In genomic region chr1:73933146-73933490, GRCm38 (mm10) we compare ENCODE assay signal across 12 mouse cellular contexts.
A peak's percentile ranks its signal among the peaks of the same experiment; 100 is the strongest.
DNase-seq lines count a peak whose midpoint lies in the region; ATAC-seq and TF ChIP-seq lines count a peak whose summit lies in the region.
"Had no signal": no experiment of that assay in that cellular context is flagged by ENCODE, and none has a peak within 500 bp of the region (broad histone marks: within the 10 kb centered on the region; RNA-seq: fewer than 3 reads in every experiment).

No protein-coding gene starts in this region.

- H3K4me3 ChIP-seq in heart, adult 2 months = no peak overlapping the region
- H3K4me3 ChIP-seq in kidney, adult 2 months (ENCODE audit: insufficient read depth, low read depth, low read length) = no peak overlapping the region
- H3K4me3 ChIP-seq in lung, embryonic 16.5 days (ENCODE audit: low read length) = no peak overlapping the region
- no peak overlapping the region for H3K4me3 ChIP-seq in forebrain, embryonic 16.5 days (replicated peaks; ENCODE audit: low read length)
- H3K4me3 ChIP-seq: liver, embryonic 13.5 days had no signal

- WGBS in heart, adult 2 months = 41% methylated on average over 5 of the region's 5 CpGs
- 43% methylated on average over 5 of the region's 5 CpGs for WGBS in kidney, adult 2 months
- 40% methylated on average over 5 of the region's 5 CpGs for WGBS in lung, embryonic 16.5 days
- 74% methylated on average over 5 of the region's 5 CpGs for WGBS in forebrain, embryonic 16.5 days

- peak overlapping the region; percentile 44 for H3K9ac ChIP-seq in heart, adult 2 months (ENCODE audit: low read depth, low read length)
- H3K9ac ChIP-seq in lung, embryonic 16.5 days (ENCODE audit: low read length) = no peak overlapping the region
- H3K9ac ChIP-seq in forebrain, embryonic 16.5 days (replicated peaks; ENCODE audit: low read depth, low read length) = no peak overlapping the region
- H3K9ac ChIP-seq: liver, embryonic 13.5 days had no signal

- no peak for DNase-seq in heart, adult 2 months
- DNase-seq in heart, adult 18-20 months = no peak
- DNase-seq in kidney, adult 2 months = no peak
- DNase-seq in kidney, adult 18-20 months = no peak
- DNase-seq in lung, postnatal 14 days = no peak
- peak; percentile 57 to 65 for DNase-seq in right cerebral cortex, postnatal 36 days (ENCODE audit: low spot score in 2 of 2)
- DNase-seq: cerebellum, postnatal 25 days; layer of hippocampus, adult 9-11 months; liver, embryonic 13.5 days; thymus, postnatal 4 days had no signal

- ATAC-seq in lung, embryonic 16.5 days (ENCODE audit: low read depth) = no peak; the same call in 1 of the 2 replicates
- no peak for ATAC-seq in forebrain, embryonic 16.5 days

- peaks cover 64% of the 10 kb centered on the region for H3K36me3 ChIP-seq in heart, adult 2 months (ENCODE audit: control insufficient read depth, insufficient read depth, low read length)
- peaks cover 8% of the 10 kb centered on the region; the same call in 1 of the 2 replicates for H3K36me3 ChIP-seq in kidney, adult 2 months (ENCODE audit: control insufficient read depth, insufficient read depth, low read length)
- peaks cover 7% of the 10 kb centered on the region for H3K36me3 ChIP-seq in lung, embryonic 16.5 days (ENCODE audit: control insufficient read depth, insufficient read depth, low read length)
- no peaks in the 10 kb centered on the region for H3K36me3 ChIP-seq in forebrain, embryonic 16.5 days (ENCODE audit: control insufficient read depth, insufficient read depth)

- H3K79me2 ChIP-seq in heart, adult 2 months (replicated peaks; ENCODE audit: control insufficient read depth, insufficient read depth, low read length) = no peaks in the 10 kb centered on the region; the same call in 1 of the 2 replicates

- H3K4me2 ChIP-seq in lung, embryonic 16.5 days (ENCODE audit: low read depth, low read length) = no peak overlapping the region
- no peak overlapping the region for H3K4me2 ChIP-seq in forebrain, embryonic 16.5 days (ENCODE audit: low read length)
- H3K4me2 ChIP-seq: liver, embryonic 13.5 days had no signal

- peaks cover 50% of the 10 kb centered on the region for H3K4me1 ChIP-seq in heart, adult 2 months (ENCODE audit: control insufficient read depth, insufficient read depth, low read length)
- H3K4me1 ChIP-seq in kidney, adult 2 months (ENCODE audit: control insufficient read depth, insufficient read depth, low read length) = peaks cover 73% of the 10 kb centered on the region
- peaks cover 61% of the 10 kb centered on the region for H3K4me1 ChIP-seq in lung, embryonic 16.5 days (replicated peaks; ENCODE audit: control insufficient read depth, insufficient read depth, low read length)
- H3K4me1 ChIP-seq in forebrain, embryonic 16.5 days (replicated peaks; ENCODE audit: control insufficient read depth, insufficient read depth, low read length) = no peaks in the 10 kb centered on the region; the same call in 1 of the 2 replicates

- H3K27ac ChIP-seq in heart, adult 2 months = peak overlapping the region; percentile 79
- H3K27ac ChIP-seq in kidney, adult 2 months (ENCODE audit: insufficient read depth, low read depth, low read length) = peak overlapping the region; percentile 99
- H3K27ac ChIP-seq in lung, embryonic 16.5 days (ENCODE audit: low read length) = peak overlapping the region; percentile 90
- no peak overlapping the region for H3K27ac ChIP-seq in forebrain, embryonic 16.5 days (ENCODE audit: low read length)
- H3K27ac ChIP-seq: liver, embryonic 13.5 days had no signal

- TF ChIP-seq POLR2A in heart, adult 2 months (IDR thresholded peaks at IDR 0.05; ENCODE audit: insufficient read depth, low read depth, low read length) = 0 out of 2 replicates have a peak, but pooled peaks have one; percentile 2
- no peak for TF ChIP-seq POLR2A in kidney, adult 2 months (IDR thresholded peaks at IDR 0.05; ENCODE audit: low read depth, low read length)

- no peak for TF ChIP-seq CTCF in heart, adult 2 months (IDR thresholded peaks at IDR 0.05)
- TF ChIP-seq CTCF in kidney, adult 2 months (conservative IDR thresholded peaks at IDR 0.05; ENCODE audit: insufficient read depth, insufficient read length, low read depth, low read length) = no peak

- intact Hi-C loops in heart, adult 2 months (cut with DNase I) = no loop called here

- no peak for TF ChIP-seq EP300 in heart, adult 2 months (IDR thresholded peaks at IDR 0.05; ENCODE audit: insufficient read depth, low read depth, low read length)

- no peaks in the 10 kb centered on the region for H3K27me3 ChIP-seq in heart, adult 2 months (ENCODE audit: control insufficient read depth, insufficient read depth, low read length)
- no peaks in the 10 kb centered on the region for H3K27me3 ChIP-seq in kidney, adult 2 months (replicated peaks; ENCODE audit: control insufficient read depth, insufficient read depth, low read length)
- H3K27me3 ChIP-seq in lung, embryonic 16.5 days (ENCODE audit: control insufficient read depth, insufficient read depth, low read depth, low read length) = no peaks in the 10 kb centered on the region
- no peaks in the 10 kb centered on the region for H3K27me3 ChIP-seq in forebrain, embryonic 16.5 days (replicated peaks; ENCODE audit: control insufficient read depth, insufficient read depth, low read length)
- H3K27me3 ChIP-seq: liver, embryonic 13.5 days had no signal

- no peaks in the 10 kb centered on the region for H3K9me3 ChIP-seq in lung, embryonic 16.5 days (ENCODE audit: control insufficient read depth, low read length)
- no peaks in the 10 kb centered on the region for H3K9me3 ChIP-seq in forebrain, embryonic 16.5 days (ENCODE audit: control insufficient read depth, low read length)
- H3K9me3 ChIP-seq: liver, embryonic 13.5 days had no signal

Comparison
In these comparisons a context has a peak if more than half of its experiments do, and no peak if none do; other contexts are left out.
1. DNase-seq: peak in right cerebral cortex, postnatal 36 days (2 of 2); none in heart, adult 2 months (0 of 2), heart, adult 18-20 months (0 of 2), kidney, adult 2 months (single experiment), kidney, adult 18-20 months (single experiment) and lung, postnatal 14 days (single experiment).